8 mouse cellular contexts compared by ENCODE assay signal in the genomic region with DNA sequence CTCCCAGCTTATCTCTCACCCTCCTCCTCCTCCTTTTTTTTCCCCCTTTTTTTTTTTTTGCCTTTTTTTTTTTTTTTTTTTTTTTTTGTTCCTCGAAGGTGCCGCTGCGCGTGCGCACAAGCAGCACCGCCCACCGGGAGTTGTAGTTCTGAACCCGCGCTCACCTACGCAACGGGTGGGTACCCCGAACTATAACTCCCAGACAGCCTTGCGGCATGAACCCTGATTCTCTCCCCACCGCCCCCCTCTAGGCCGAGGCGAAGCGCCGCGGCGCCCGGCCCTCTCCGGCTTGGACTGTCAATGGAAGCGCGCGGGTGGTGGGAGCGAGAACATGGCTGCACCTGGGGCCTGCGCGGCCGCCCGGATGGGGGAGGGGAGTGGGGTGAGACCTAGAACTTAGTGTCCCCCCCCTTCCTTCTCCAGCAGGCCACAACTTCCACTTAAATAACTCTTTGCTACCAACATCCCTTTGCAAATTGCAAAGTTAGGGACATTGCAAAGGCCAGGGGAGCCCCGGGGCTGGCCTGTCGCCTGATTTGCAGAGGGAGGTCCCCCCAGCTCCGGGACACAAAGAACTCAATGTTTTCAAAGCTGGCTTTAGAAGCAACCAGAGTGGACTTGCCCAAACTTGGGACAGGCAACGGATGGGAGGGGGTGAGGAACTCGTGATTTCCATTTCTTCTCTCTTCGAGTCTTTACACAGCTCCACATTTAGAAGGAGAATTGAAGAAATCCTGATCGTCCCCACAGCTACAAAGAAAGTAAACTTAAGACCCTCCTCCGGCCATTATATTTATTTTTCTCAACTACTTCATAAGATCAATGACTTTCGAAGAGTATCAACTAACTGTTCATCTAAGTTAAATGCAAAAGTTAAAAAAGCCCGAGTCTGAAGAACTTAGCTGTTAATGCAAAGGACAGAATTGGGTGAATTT. TPM values are rescaled to one million over a fixed set of nuclear protein-coding genes. Genes with fewer than 3 reads are reported as not detected.
DNase-seq lines count a peak whose midpoint lies in the region; ATAC-seq lines count a peak whose summit lies in the region.

A gene (minus strand): TSS at position 73 of the 935 bp plus-strand sequence.

- WGBS in heart, embryonic 10.5 days = under 1% methylated on average over 40 of the region's 40 CpGs
- WGBS in kidney, embryonic 15.5 days = under 1% methylated on average over 40 of the region's 40 CpGs

- peak within 1 kb of the TSS; percentile 100 for H3K27ac ChIP-seq in heart, embryonic 10.5 days
- H3K27ac ChIP-seq in kidney, embryonic 15.5 days = peak within 1 kb of the TSS; percentile 100

- H3K9me3 ChIP-seq in heart, embryonic 10.5 days = no peaks in the 10 kb centered on the region
- no peaks in the 10 kb centered on the region for H3K9me3 ChIP-seq in kidney, embryonic 15.5 days (replicated peaks)

- peak; percentile 90 for DNase-seq in B cell, adult 2 months
- DNase-seq in brain, adult 2 months (ENCODE audit: low read depth, low spot score) = peak; percentile 99
- peak; percentile 98 for DNase-seq in heart, embryonic 10.5 days (ENCODE audit: low spot score)
- peak; percentile 95 for DNase-seq in liver
- DNase-seq in spleen, postnatal 4 days (ENCODE audit: low spot score in 2 of 2) = peak; percentile 91 to 94

- peaks cover 22% of the 10 kb centered on the region for H3K36me3 ChIP-seq in heart, embryonic 10.5 days
- H3K36me3 ChIP-seq in kidney, embryonic 15.5 days = peaks cover 17% of the 10 kb centered on the region

- H3K4me3 ChIP-seq in heart, embryonic 10.5 days = peak within 1 kb of the TSS; percentile 86
- peak within 1 kb of the TSS; percentile 90 for H3K4me3 ChIP-seq in kidney, embryonic 15.5 days (replicated peaks)

- peak within 1 kb of the TSS; percentile 75 for H3K4me2 ChIP-seq in kidney, embryonic 15.5 days

- no peaks in the 10 kb centered on the region for H3K27me3 ChIP-seq in heart, embryonic 10.5 days (ENCODE audit: insufficient read depth, poor library complexity, severe bottlenecking)
- H3K27me3 ChIP-seq in kidney, embryonic 15.5 days = no peaks in the 10 kb centered on the region

- H3K4me1 ChIP-seq in heart, embryonic 10.5 days = peaks cover 38% of the 10 kb centered on the region
- peaks cover 42% of the 10 kb centered on the region for H3K4me1 ChIP-seq in kidney, embryonic 15.5 days

- ATAC-seq in erythroblast, adult 5-6 weeks (replicated peaks; ENCODE audit: low FRiP score, poor library complexity, severe bottlenecking) = peak; percentile 83
- ATAC-seq in kidney, embryonic 15.5 days (replicated peaks; ENCODE audit: low FRiP score) = peak; percentile 91
- peak; percentile 90 for ATAC-seq in monocyte, adult 5-6 weeks (replicated peaks; ENCODE audit: insufficient number of reproducible peaks, low FRiP score, low TSS enrichment, poor library complexity, severe bottlenecking)

- peak within 1 kb of the TSS; percentile 99 for H3K9ac ChIP-seq in kidney, embryonic 15.5 days

RNA-seq across cellular contexts. Expression of the gene that starts here (rescaled TPM):
- total RNA-seq in erythroblast, adult 5-6 weeks (2015; ENCODE audit: low replicate concordance) = 9.0 and 28.4 TPM in 2 replicates
- total RNA-seq in erythroblast, adult 5-6 weeks (2017; ENCODE audit: low replicate concordance) = 10.7 and 11.2 TPM in 2 replicates
- 130 and 141 TPM in 2 replicates for polyA plus RNA-seq in heart, embryonic 10.5 days (2016; fragmentation: Nextera tagmentation; extraction: Ambion mirVana)
- polyA plus RNA-seq in kidney, embryonic 15.5 days (2015; fragmentation: Nextera tagmentation; extraction: Ambion mirVana) = 196 and 197 TPM in 2 replicates
- total RNA-seq in monocyte, adult 5-6 weeks (2017) = 22.4 to 40.1 TPM (median 30.9 TPM) in 3 replicates

Comparison
In these comparisons a context has a peak if more than half of its experiments do, and no peak if none do; other contexts are left out.
1. Peak in every context shown above with its lines: DNase-seq, ATAC-seq, H3K4me3 ChIP-seq and H3K27ac ChIP-seq.